Mouse (Mus musculus) layer of hippocampus, adult 9-11 months (tissue): Measurements from ENCODE around the gene Gm42688.
A peak's percentile ranks its signal among the peaks of the same experiment; 100 is the strongest.

Experiments used
- DNase-seq: peaks from one replicate; pipeline ENCODE4 v3.0.0; 2022

The Gm42688 gene

DNA sequence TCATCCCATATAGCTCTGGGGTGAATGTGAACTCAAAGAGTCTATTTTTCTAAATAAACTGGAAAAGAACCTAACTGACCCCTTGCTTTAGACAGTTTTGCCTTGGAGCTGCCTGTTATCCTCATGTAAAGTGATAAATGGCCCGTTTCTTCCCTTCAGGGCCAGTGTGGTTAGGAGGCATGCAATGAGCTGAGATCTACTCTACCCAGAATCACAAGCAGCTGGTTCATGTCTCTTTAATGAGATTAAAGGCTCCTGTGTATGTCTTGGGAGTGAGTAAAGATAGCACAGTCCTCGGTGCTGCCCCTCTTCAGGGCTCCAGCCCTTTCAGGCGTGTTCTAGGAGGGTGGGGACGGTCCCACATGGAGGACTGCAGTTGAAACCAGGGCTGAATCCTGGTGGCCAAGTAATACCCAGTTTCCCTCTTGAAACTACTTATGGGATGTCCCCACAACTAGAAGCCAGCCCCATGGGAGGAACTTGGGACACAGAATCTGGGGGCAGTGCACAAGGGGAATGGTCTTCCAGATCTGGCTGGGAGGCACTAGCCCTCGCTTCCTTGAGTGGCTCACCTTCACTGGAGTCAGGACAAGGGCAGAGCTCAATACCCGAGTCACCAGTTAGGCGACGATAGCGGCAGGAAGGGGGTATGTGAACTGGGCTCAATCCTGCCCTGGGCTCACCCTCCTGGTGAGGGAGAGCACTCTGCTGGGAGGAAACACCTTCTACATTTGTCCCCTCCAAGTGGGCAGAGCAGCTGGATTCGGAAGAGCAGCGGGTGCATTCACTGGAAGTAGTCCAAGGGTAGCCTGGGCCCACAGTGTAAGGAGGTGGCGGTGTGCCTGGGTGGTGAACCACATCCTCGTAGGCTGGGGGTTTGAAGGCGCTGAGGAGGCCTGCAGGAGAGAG is 17.7 kb downstream of the Gm42688 start:
- DNase-seq = no peak

GRCm38 (mm10) chr6:83119734-83120051 is 18.3 kb downstream of the Gm42688 start:
- DNase-seq = no peak

- DNase-seq = peak; percentile 99
These were observed 19.8 kb downstream of the Gm42688 start, which contains the start of gene Wbp1 for GRCm38 (mm10) chr6:83120930-83121862. Wbp1 (minus strand) TSS chr6:83121559.

- no peak for DNase-seq
These were observed 20.7 kb downstream of the Gm42688 start for GRCm38 (mm10) chr6:83121863-83122710.

- no peak for DNase-seq
These were observed 21.5 kb downstream of the Gm42688 start for GRCm38 (mm10) chr6:83122961-83123360.

- peak; percentile 92 for DNase-seq
These were observed 23.5 kb downstream of the Gm42688 start for GRCm38 (mm10) chr6:83124851-83125312.

GRCm38 (mm10) chr6:83125331-83125730 is 23.9 kb downstream of the Gm42688 start, which contains the start of gene Ino80b:
Ino80b (minus strand) TSS chr6:83125431.
- no peak for DNase-seq

DNA sequence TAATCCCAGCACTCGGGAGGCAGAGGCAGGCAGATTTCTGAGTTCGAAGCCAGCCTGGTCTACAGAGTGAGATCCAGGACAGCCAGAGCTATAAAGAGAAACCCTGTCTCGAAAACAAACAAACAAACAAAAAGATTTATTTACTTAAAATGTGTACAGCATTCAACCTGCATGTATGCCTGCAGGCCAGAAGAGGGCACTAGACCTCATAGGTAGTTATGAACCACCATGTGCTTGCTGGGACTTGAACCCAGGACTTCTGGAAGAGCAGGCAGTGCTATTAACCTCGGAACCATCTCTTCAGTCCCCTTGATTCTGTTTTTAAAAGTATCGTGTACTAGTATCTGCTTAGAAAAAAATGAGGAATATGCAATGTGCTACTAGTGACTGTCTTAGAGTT is 26.0 kb downstream of the Gm42688 start:
- DNase-seq = no peak

- no peak for DNase-seq
These were observed 30.1 kb downstream of the Gm42688 start for GRCm38 (mm10) chr6:83131469-83132034.

DNA sequence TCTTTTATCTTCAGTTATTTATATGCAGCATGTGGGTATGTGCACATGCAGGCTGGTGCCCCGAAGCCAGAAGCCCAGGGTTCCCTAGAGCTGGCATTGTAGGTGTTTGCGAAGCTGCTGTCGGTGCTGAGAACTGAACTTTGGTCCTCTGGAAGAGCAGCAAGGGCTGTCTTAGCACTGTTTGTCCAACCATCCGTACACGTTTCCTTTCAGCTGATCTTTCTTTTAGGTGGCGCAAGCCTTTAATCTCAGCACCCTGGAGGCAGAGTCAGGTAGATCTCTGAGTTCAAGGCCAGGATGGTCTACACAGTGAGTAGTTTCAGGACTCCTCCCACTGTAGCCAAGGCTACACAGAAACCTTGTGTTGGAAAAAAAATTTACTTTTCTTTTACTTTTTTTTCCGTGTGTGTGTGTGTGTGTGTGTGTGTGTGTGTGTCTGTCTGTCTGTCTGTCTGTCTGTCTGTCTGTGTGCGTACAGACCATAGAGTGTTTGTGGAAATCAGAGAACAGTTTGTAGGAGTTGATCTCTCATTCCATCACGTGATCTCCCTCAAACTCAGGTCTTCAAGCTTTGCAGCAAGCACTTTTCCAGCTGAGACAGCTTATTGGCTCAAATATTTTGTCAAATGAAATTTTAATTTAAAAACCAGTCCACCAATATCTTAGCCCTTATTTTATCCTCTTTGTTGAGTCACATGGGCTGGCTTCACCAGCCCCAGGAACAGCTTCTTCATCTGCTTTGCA is 30.9 kb downstream of the Gm42688 start:
- no peak for DNase-seq

GRCm38 (mm10) chr6:83134226-83134625 is 32.8 kb downstream of the Gm42688 start:
- DNase-seq = no peak

GRCm38 (mm10) chr6:83134951-83135513 is 33.6 kb downstream of the Gm42688 start, which contains the start of gene Rtkn:
Rtkn (plus strand) TSS chr6:83135463.
- DNase-seq = no peak

DNA sequence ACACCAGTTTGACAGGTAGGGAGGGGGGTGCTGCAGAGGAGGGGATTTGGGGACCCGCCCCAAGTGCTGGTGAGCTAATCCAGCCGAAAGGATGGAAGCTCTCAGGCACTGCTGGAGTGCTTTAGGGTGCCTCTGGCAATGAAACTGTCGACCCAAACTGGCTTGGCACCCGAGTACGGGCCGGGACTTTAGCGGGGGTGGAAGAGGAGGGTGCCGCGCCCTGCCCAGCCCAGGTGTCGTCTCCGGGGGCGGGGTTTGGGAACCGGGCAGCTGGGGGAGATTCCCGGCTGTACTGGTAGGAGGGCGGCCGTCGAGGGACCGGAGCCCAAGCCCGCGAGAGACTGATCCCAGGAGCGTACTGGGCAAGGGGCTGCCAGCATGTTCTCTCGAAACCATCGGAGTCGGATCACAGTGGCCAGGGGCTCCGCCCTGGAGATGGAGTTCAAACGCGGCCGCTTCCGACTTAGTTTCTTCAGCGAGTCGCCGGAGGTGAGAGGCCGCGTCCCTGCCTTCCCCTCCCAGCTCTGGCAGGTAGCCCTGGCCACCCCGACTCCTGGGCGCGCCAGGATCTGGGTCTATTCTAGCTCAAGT is 34.2 kb downstream of the Gm42688 start:
- no peak for DNase-seq

DNA sequence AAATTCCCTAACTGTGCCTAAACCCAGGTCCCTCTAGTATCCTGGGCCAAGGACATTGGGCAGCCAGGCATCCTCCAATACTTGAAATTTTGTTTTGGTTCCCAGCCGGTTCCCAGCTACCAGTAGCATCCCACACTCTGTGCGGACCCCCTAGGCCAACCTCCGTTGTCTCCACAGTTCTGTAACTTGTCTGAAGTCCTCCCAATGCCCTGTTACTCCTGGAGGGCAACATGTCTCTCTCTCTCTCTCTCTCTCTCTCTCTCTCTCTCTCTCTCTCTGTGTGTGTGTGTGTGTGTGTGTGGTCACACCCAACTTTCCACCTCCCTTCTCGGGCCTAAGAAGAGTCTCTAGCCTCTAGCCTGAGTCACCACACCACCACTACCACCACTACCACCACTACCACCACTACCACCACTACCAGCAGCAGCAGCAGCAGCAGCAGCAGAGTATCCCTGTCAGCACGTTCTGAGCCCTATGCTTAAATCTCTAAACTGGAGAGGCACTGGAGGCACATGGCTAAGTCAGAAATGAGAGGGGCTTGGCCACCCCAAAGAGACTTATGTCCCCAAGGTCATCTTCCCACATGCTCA is 35.0 kb downstream of the Gm42688 start:
- DNase-seq = no peak

- peak; percentile 70 for DNase-seq
These were observed 35.6 kb downstream of the Gm42688 start for GRCm38 (mm10) chr6:83136881-83137575.

GRCm38 (mm10) chr6:83137576-83137950 is 36.1 kb downstream of the Gm42688 start:
- peak; percentile 90 for DNase-seq

- no peak for DNase-seq
These were observed 36.6 kb downstream of the Gm42688 start for GRCm38 (mm10) chr6:83138056-83138455.

GRCm38 (mm10) chr6:83140044-83140443 is 38.6 kb downstream of the Gm42688 start:
- DNase-seq = no peak

- no peak for DNase-seq
These were observed 40.2 kb downstream of the Gm42688 start for GRCm38 (mm10) chr6:83141636-83142035.
